Mouse (Mus musculus) erythroblast, adult 5-6 weeks (primary cell): ENCODE measurements around the gene Vmn1r67. TPM values are rescaled to one million over a fixed set of nuclear protein-coding genes. Genes with fewer than 3 reads are reported as not detected.
A peak's percentile ranks its signal among the peaks of the same experiment; 100 is the strongest.

Experiments used
- ATAC-seq: replicated peaks from 2 replicates; pipeline ENCODE4 v1.8.0; 2016; ENCODE audit warnings: moderate number of reproducible peaks, mild to moderate bottlenecking, moderate TSS enrichment, inconsistent platforms; ENCODE audit not compliant: poor library complexity, low FRiP score, severe bottlenecking
- total RNA-seq, 2 experiments: library from RNA; stranded (forward) in 1 of 2; stranded (reverse) in 1 of 2; fragments of 150-400 nt in 1 of 2; fragments of 200-764, 138-1000 nt in 1 of 2; gene quantifications; 2 replicates each; pipeline versions ENCODE4 v1.2.3 to v1.2.4; 2015 to 2017; ENCODE audit warnings: low replicate concordance in 2 of 2

The Vmn1r67 gene
- total RNA-seq (2015; ENCODE audit: low replicate concordance) = not detected in 2 replicates
- not detected in 2 replicates for total RNA-seq (2017; ENCODE audit: low replicate concordance)

DNA sequence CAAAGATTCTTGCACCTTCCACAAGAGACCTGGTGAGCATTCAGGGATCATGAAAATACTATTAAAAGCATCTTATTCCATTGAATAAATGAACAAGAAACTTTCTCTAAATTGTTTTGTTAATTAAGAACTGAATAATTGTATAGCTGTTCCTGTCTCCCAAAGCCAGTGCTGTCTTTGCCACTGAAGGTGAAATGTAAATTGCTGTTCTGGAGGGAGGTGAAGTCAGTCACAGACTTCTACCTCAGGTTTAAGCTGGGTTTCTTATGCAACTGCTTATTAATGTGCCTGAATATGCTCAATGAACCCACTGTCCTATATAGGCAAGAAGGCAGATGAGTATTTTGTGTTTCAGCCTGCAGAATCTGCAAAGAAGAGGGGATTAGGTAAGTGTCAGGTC lies at the start of gene Vmn1r67:
TSS of gene Vmn1r67 (plus strand) at position 301 of the 400 bp plus-strand sequence.
- no peak for ATAC-seq

DNA sequence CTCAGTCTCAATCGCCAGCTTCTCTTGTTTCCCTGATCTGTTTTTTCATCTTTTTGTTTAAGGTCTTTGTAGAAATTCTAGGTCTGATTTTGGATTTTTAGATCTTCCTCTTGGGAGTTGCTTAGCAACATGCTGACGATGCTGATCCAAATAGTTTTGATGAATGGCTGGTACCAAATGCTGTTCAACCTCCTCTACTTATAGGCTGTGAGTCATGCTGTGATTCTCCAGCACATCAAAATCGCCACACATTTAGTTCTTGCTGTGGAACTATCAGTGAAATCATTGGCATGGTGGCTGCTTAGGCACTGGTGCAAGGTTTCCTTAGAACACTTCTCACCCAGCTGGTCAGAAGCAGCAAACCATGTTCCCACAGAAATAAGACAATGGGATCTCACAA lies 15.0 kb downstream of the Vmn1r67 start:
- no peak for ATAC-seq

DNA sequence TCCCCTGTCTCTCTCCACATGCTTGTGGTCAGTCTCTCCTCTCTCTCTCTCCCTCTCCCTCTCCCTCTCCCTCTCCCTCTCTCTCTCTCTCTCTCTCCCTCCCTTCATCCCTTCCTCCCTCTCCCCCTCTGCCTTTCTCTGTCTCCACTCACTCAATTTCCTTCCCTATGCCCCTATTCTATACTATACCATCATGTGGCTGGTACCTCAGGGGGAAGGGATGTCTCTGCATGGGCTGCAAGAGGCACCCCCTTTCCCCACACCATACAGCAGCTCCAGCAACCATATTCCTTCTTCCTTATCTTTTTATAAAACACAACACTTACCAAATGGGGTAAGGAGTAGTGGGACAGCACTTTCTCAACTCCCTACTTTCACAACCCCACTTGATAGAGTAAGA lies 36.7 kb downstream of the Vmn1r67 start:
- ATAC-seq = no peak

DNA sequence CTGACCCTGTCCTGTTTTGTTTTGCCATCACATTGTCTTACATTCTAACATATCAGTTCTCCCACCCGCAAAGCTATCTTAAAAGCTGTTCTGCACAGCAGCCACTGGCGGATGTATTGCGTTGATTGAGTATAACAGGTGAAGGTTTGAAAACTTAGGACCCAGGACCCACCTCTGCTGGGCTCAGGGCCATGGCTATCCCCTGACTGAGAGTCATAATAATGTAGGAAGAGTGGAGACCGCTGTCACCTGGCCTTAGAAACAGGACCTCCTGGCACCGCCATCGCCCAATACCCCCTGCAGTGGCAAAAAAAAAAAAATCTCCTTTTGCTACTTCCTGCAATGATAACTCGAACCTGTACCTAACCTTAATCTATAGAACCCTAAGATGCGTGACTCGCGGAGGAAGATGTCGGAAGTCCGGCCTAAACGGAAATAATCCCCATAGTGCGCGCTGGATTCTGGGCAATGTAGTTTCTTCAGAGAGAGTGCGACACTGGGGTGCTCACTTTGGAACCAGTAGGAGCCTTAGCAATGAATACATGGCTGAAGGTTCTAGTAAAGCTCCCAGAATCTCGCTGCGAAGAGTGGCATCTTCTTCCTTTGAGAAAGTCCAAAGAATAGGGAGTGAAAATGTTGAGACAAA lies 37.6 kb downstream of the Vmn1r67 start:
- no peak for ATAC-seq

DNA sequence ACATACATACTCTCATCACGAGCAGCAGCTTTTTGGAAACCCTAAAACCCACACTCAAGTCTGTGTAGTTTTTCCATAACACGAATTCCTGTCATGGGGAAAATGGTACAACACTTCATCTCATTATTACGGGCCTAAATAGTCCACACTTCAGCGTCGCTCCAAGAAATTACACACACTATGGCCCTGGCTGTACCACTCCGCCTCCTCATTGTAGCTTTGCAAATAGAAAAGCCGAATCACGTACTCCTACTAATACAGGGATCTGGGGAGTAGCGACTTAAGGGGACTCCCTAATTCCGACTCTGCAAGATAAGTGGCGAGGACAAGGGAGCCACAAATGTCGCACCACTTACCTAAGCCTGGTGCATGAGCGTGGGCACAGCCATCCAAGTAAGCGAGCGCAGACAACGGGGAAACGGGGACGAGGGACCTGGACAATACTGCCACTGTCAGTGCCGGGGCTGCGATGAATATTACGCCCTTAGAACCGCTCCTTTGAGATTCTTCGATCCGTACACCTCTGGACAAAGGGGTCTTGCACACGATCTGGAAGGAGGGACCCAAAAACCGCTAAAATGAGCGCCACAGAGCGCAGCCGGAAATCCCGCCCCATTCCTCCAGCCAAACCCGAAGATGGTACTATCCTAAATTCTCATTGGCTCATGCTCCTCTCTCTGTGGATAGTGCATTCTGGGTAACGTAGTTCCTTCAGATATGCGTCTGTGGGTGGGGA lies 51.8 kb downstream of the Vmn1r67 start, which contains the start of gene Zik1:
TSS of gene Zik1 (minus strand) at position 609 of the 736 bp plus-strand sequence.
- ATAC-seq = peak; percentile 93

DNA sequence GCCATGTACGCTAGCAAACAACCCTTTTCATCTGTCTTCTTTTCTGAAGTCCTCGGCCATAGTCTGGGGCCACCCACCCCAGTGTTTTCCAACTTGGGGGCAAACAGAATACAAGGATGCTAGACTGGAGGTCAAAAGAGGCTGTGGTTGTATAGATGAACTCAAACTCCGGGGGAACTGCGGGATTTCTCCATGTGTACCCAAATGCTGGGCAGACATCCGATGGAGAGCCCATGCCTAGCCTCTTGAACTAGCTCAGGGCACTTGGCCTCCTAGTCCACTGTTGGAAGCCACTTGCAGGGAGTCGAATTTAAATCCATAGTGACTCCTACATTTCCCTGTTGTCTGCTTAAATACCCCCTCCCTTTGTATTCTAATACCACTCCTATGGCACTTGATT lies 52.4 kb downstream of the Vmn1r67 start:
- 0 out of 2 replicates have a peak, but pooled peaks have one; percentile 30 for ATAC-seq

Other genes starting within 250 kb of the Vmn1r67 start
- not detected in 2 replicates for gene Vmn1r66, start 165.3 kb upstream of the Vmn1r67 start, total RNA-seq (2015; ENCODE audit: low replicate concordance)
- gene Vmn1r66, start 165.3 kb upstream of the Vmn1r67 start, total RNA-seq (2017; ENCODE audit: low replicate concordance) = 0.26 TPM in 1 of 2 replicates, not detected in the other
- 0.77 and 1.7 TPM in 2 replicates for gene Zik1, start 52.1 kb downstream of the Vmn1r67 start, total RNA-seq (2015; ENCODE audit: low replicate concordance)
- gene Zik1, start 52.1 kb downstream of the Vmn1r67 start, total RNA-seq (2017; ENCODE audit: low replicate concordance) = 0.28 and 0.43 TPM in 2 replicates
- not detected in 2 replicates for gene Vmn1r68, start 115.2 kb downstream of the Vmn1r67 start, total RNA-seq (2015; ENCODE audit: low replicate concordance)
- 0.17 and 0.28 TPM in 2 replicates for gene Vmn1r68, start 115.2 kb downstream of the Vmn1r67 start, total RNA-seq (2017; ENCODE audit: low replicate concordance)
- gene Vmn1r69, start 170.3 kb downstream of the Vmn1r67 start, total RNA-seq (2015; ENCODE audit: low replicate concordance) = not detected in 2 replicates
- not detected in 2 replicates for gene Vmn1r69, start 170.3 kb downstream of the Vmn1r67 start, total RNA-seq (2017; ENCODE audit: low replicate concordance)
- gene Vmn1r70, start 188.2 kb downstream of the Vmn1r67 start, total RNA-seq (2015; ENCODE audit: low replicate concordance) = not detected in 2 replicates
- not detected in 2 replicates for gene Vmn1r70, start 188.2 kb downstream of the Vmn1r67 start, total RNA-seq (2017; ENCODE audit: low replicate concordance)
- gene Nlrp4b, start 244.5 kb downstream of the Vmn1r67 start, total RNA-seq (2015; ENCODE audit: low replicate concordance) = not detected in 2 replicates
- gene Nlrp4b, start 244.5 kb downstream of the Vmn1r67 start, total RNA-seq (2017; ENCODE audit: low replicate concordance) = not detected in 2 replicates